Mouse (Mus musculus) lung, embryonic 15.5 days (tissue): ENCODE measurements around the gene Isoc2b. TPM values are rescaled to one million over a fixed set of nuclear protein-coding genes. Genes with fewer than 3 reads are reported as not detected.
"Not testable (repeated sequence)": the region's sequence is repeated elsewhere in the genome, so short reads cannot be mapped to it uniquely, and the experiment has no call there.

Source experiments
- ATAC-seq: fragments of 200-750 bp; cut with Nextera tagmentation; 2 replicates; pipeline ENCODE4 v1.8.0; 2017; ENCODE audit warnings: moderate number of reproducible peaks, borderline replicate concordance; ENCODE audit not compliant: low FRiP score, low TSS enrichment; ENCODE audit errors: extremely low read depth
- H3K27ac ChIP-seq: fragments of 300-500 bp; sonication (generic); 2 replicates; pipeline ENCODE4 v1.5.1; 2015; ENCODE audit warnings: moderate library complexity, mild to moderate bottlenecking, inconsistent platforms
- H3K27me3 ChIP-seq: fragments of 300-500 bp; sonication (generic); 2 replicates; pipeline ENCODE4 v1.6.1; 2015; ENCODE audit warnings: inconsistent platforms
- H3K36me3 ChIP-seq: fragments of 300-500 bp; sonication (generic); 2 replicates; pipeline ENCODE4 v1.6.1; 2015; ENCODE audit warnings: inconsistent platforms
- H3K4me1 ChIP-seq: fragments of 300-500 bp; sonication (generic); 2 replicates; pipeline ENCODE4 v1.6.1; 2015; ENCODE audit warnings: inconsistent platforms
- H3K4me2 ChIP-seq: fragments of 300-500 bp; sonication (generic); 2 replicates; pipeline ENCODE4 v1.6.1; 2015; ENCODE audit warnings: inconsistent platforms, mild to moderate bottlenecking, moderate library complexity
- H3K4me3 ChIP-seq: fragments of 300-500 bp; sonication (generic); 2 replicates; pipeline ENCODE4 v1.5.1; 2015; ENCODE audit warnings: mild to moderate bottlenecking, inconsistent platforms
- H3K9ac ChIP-seq: fragments of 300-500 bp; sonication (generic); 2 replicates; pipeline ENCODE4 v1.6.1; 2015; ENCODE audit warnings: inconsistent platforms
- H3K9me3 ChIP-seq: fragments of 300-500 bp; sonication (generic); 2 replicates; pipeline ENCODE4 v1.6.1; 2016; ENCODE audit warnings: inconsistent platforms
- WGBS: fragments of 180-500 bp; shearing (Covaris S2); methylation state at CpG from one replicate; pipeline ENCODE4 v1.1.7; 2015; 5-methylcytosine and 5-hydroxymethylcytosine counted together
- polyA plus RNA-seq: library from polyadenylated mRNA; unstranded; fragments of >200 nt; fragmentation: Nextera tagmentation; extraction: Ambion mirVana; gene quantifications from 2 replicates; pipeline ENCODE4 v1.2.1, GENCODE M21; 2015

Isoc2b gene
- polyA plus RNA-seq, 1 experiment from 2014 or later, result 12.3 TPM

- Histone ChIP-seq H3K4me2 (peak overlapping the region; percentile 48), H3K4me1 (0 out of 2 replicates have a peak, but pooled peaks cover 4% of the 10 kb centered on the region), H3K27me3 (peaks cover 6% of the 10 kb centered on the region; the same call in 1 of the 2 replicates), H3K9me3 (peaks cover 3% of the 10 kb centered on the region; the same call in 1 of the 2 replicates), H3K36me3 (no peaks in the 10 kb centered on the region), H3K9ac (no peak overlapping the region), H3K27ac (no peak overlapping the region), H3K4me3 (0 out of 2 replicates have a peak overlapping the region, but pooled peaks have one; percentile 10)
- 37% methylated on average over 11 of the region's 11 CpGs for WGBS
- no peak for ATAC-seq
These were observed 30.4 kb upstream of the Isoc2b start for GRCm38 (mm10) chr7:4900523-4900851.

DNA sequence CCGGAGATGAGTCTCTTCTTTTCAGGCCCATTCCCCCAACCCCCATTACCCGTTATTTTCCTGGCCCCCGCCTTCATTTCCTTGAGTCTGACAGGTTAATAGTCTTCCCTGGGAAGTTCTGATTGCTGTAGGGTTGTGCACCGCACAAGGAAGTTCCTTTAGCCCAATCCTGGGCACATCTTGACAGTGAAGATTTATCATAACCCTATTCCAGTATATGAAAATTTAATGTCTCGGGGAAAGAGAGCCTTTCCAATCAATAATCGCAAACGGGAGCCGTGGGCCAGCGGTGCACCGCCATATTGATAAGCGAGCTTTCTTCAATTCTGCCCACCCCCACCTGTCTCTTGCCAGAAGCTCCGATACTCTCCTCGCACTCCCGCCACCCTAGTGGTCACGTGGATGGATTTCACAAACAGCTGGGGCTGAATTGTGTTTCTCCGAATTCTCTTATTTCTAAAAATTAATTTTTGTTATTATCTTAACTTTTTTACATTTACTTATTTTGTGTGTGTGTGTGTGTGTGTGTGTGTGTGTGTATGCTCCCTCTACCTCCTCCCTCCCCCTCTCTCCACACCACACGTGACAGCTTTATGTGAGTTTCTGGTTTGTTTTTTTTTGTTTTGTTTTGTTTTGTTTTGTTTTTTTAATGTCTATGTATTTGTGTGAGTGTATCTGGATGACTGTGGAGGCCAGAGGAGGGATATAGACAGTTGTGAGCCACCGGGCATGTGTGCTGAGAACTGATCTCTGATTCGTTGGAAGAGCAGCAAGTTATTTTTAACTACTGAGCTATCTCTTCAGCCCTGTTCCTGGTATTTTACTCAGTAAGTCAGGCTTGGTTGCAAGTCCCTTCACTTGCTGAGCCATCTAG lies 29.8 kb upstream of the Isoc2b start:
- no peak overlapping the region for H3K27ac ChIP-seq
- ATAC-seq, result no peak
- 0 out of 2 replicates have a peak, but pooled peaks cover 4% of the 10 kb centered on the region for H3K4me1 ChIP-seq
- no peak overlapping the region for H3K9ac ChIP-seq
- peaks cover 6% of the 10 kb centered on the region; the same call in 1 of the 2 replicates for H3K27me3 ChIP-seq
- peak overlapping the region; percentile 48 for H3K4me2 ChIP-seq
- peaks cover 3% of the 10 kb centered on the region; the same call in 1 of the 2 replicates for H3K9me3 ChIP-seq
- WGBS, result 5% methylated on average over 19 of the region's 19 CpGs
- H3K36me3 ChIP-seq, result no peaks in the 10 kb centered on the region
- peak overlapping the region; percentile 10; the same call in 1 of the 2 replicates for H3K4me3 ChIP-seq

DNA sequence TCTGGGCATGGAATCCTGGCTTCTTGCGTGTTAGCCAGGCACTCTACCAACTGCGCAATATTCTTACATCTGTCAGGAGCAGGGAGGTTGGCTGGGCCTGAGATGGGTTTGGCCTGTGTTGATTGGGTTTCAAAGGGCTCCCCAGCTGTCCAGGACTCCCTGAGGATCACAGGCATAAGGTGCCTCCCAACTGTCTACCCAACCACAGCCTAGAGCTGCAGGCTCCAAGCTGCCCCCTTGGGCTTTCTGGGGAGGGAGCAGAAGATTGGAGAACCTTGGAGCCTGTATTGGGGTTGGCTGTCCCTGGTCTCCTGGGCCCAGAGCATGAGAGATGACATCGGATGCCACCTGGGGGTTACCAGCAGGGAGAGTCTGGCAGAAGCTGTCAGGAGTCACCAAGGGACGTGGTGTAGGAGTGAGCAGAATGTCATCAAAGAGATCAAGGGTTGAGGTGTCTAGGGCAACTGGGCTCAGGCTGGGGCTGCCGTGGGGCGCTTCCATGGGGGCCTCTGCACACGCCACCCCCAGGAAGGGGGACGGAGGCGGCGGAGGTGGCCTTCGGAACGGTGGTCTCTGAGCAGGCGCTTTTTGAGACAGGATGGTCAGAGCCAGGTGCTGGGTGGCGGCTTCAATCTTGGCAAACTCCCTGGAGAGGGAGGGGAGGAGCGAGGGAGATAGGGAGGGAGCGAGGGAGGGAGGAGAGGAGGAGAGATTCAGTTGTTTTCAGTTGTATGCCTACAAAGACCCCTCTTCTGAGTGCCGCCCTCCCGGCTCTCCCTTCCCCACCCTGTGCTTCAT lies 29.0 kb upstream of the Isoc2b start:
- no peak overlapping the region for H3K9ac ChIP-seq
- 0 out of 2 replicates have a peak, but pooled peaks have one; percentile 32 for ATAC-seq
- peaks cover 6% of the 10 kb centered on the region; the same call in 1 of the 2 replicates for H3K27me3 ChIP-seq
- H3K36me3 ChIP-seq, result no peaks in the 10 kb centered on the region
- H3K4me2 ChIP-seq, result peak overlapping the region; percentile 48
- no peak overlapping the region for H3K27ac ChIP-seq
- H3K4me1 ChIP-seq, result 0 out of 2 replicates have a peak, but pooled peaks cover 4% of the 10 kb centered on the region
- WGBS, result 17% methylated on average over 16 of the region's 18 CpGs
- peaks cover 3% of the 10 kb centered on the region; the same call in 1 of the 2 replicates for H3K9me3 ChIP-seq
- peak overlapping the region; percentile 10; the same call in 1 of the 2 replicates for H3K4me3 ChIP-seq

GRCm38 (mm10) chr7:4895186-4895585 lies 25.1 kb upstream of the Isoc2b start:
- WGBS, result 33% methylated on average over 11 of the region's 11 CpGs

GRCm38 (mm10) chr7:4886680-4887079 lies 16.6 kb upstream of the Isoc2b start:
- H3K4me3 ChIP-seq, result no peak overlapping the region
- ATAC-seq, result no peak

More at GRCm38 (mm10) chr7:4895186-4895585, 25.1 kb upstream of the Isoc2b start:
- H3K4me2 ChIP-seq, result no peak overlapping the region
- H3K9ac ChIP-seq, result no peak overlapping the region
- H3K27me3 ChIP-seq, result peaks cover 6% of the 10 kb centered on the region; the same call in 1 of the 2 replicates
- no peaks in the 10 kb centered on the region for H3K9me3 ChIP-seq
- no peak overlapping the region for H3K4me3 ChIP-seq
- H3K36me3 ChIP-seq, result no peaks in the 10 kb centered on the region
- 0 out of 2 replicates have a peak, but pooled peaks cover 4% of the 10 kb centered on the region for H3K4me1 ChIP-seq
- no peak for ATAC-seq
- H3K27ac ChIP-seq, result no peak overlapping the region

DNA sequence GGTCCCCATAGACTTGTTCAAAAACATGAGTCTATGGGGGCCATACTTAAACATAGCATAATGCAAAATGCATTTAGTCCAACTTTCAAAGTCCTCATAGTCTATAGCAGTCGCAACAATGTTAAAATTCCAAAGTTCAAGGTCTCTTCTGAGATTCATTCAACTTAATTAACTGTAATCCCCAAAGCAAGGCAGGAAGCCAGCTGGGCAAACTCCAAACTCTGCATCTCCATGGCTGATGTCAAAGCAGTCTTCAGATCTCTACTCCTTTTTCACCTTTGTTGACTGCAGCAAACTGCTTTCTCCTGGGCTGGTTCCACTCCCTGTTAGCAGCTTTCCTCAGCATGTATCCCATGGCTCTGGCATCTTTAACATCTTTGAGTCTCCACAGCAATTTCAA lies 9.0 kb upstream of the Isoc2b start:
- H3K9ac ChIP-seq, H3K4me3 ChIP-seq, ATAC-seq, H3K4me2 ChIP-seq, H3K27me3 ChIP-seq, H3K36me3 ChIP-seq, H3K9me3 ChIP-seq, H3K27ac ChIP-seq: not testable (repeated sequence)
- peaks cover 14% of the 10 kb centered on the region for H3K4me1 ChIP-seq
- WGBS, result 71% methylated on average over 1 of the region's 1 CpGs

More at GRCm38 (mm10) chr7:4886680-4887079, 16.6 kb upstream of the Isoc2b start:
- no peak overlapping the region for H3K27ac ChIP-seq
- no peaks in the 10 kb centered on the region for H3K36me3 ChIP-seq
- no peaks in the 10 kb centered on the region for H3K9me3 ChIP-seq
- H3K27me3 ChIP-seq, result no peaks in the 10 kb centered on the region
- no peak overlapping the region for H3K9ac ChIP-seq
- 40% methylated on average over 4 of the region's 4 CpGs for WGBS
- no peaks in the 10 kb centered on the region for H3K4me1 ChIP-seq
- no peak overlapping the region for H3K4me2 ChIP-seq

DNA sequence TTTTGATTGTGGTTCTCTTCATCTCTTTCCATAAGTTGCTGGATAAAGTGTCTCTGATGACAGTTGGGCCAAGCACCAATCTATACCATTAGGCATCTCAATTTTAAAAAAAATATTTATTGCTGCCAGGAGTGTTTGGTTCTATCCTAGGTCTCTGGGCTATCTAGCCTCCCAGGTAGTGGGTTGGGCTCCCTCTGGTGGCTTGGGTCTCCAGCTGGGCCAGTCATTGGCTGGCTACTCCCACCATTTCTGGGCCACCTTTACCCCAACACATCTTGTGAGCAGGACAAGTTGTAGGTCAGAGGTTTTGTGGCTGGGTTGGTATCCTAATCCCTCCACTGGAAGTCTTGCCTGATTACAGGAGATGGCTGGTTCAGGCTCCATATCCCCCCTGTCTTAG lies 8.1 kb upstream of the Isoc2b start:
- Histone ChIP-seq H3K4me1 (peaks cover 14% of the 10 kb centered on the region), H3K36me3 (no peaks in the 10 kb centered on the region), H3K9ac (no peak overlapping the region), H3K9me3 (no peaks in the 10 kb centered on the region), H3K27ac (no peak overlapping the region), H3K4me2 (peak overlapping the region; percentile 81), H3K27me3 (no peaks in the 10 kb centered on the region), H3K4me3 (peak overlapping the region; percentile 52; the same call in 1 of the 2 replicates)
- no peak for ATAC-seq

DNA sequence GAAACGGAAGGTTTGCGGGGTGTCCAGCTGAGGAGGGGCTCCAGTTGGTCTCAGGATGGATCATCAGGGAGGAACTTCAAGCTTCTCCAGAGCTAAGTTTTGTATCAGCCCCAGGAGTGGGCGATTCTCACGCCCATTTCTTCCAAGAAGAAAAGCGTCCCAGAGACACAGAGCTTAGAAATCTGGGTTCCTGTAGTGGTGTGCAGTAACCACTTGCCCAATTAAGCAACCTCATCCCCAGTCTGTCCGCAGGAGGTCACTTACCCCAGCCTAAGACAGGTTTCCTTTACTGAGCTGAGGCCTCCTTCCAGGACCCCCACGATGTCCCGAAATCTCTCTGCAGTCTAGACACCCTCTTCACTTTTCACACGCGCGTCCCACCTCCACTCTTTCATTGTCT lies 7.2 kb upstream of the Isoc2b start:
- H3K36me3 ChIP-seq, result no peaks in the 10 kb centered on the region
- peaks cover 14% of the 10 kb centered on the region for H3K4me1 ChIP-seq
- peak overlapping the region; percentile 52 for H3K4me3 ChIP-seq
- H3K9me3 ChIP-seq, result no peaks in the 10 kb centered on the region
- 7% methylated on average over 11 of the region's 11 CpGs for WGBS
- H3K9ac ChIP-seq, result peak overlapping the region; percentile 48
- ATAC-seq, result no peak; the same call in 1 of the 2 replicates
- H3K27me3 ChIP-seq, result no peaks in the 10 kb centered on the region
- peak overlapping the region; percentile 81 for H3K4me2 ChIP-seq
- H3K27ac ChIP-seq, result no peak overlapping the region

- peaks cover 14% of the 10 kb centered on the region for H3K4me1 ChIP-seq
- H3K27me3 ChIP-seq, result no peaks in the 10 kb centered on the region
- no peaks in the 10 kb centered on the region for H3K36me3 ChIP-seq
- peak; percentile 99 for ATAC-seq
- H3K9me3 ChIP-seq, result no peaks in the 10 kb centered on the region
- WGBS, result 1% methylated on average over 22 of the region's 22 CpGs
- H3K27ac ChIP-seq, result no peak within 1 kb of the TSS
- H3K4me3 ChIP-seq, result peak within 1 kb of the TSS; percentile 52
- peak within 1 kb of the TSS; percentile 48 for H3K9ac ChIP-seq
- H3K4me2 ChIP-seq, result peak within 1 kb of the TSS; percentile 81
These were observed 6.7 kb upstream of the Isoc2b start, which contains the start of gene Isoc2a for GRCm38 (mm10) chr7:4876753-4877221. TSS of gene Isoc2a (plus strand) at chr7:4877153.

GRCm38 (mm10) chr7:4866631-4867180 lies 3.4 kb downstream of the Isoc2b start:
- Histone ChIP-seq H3K9me3 (no peaks in the 10 kb centered on the region), H3K4me2 (peak overlapping the region; percentile 66), H3K9ac (peak overlapping the region; percentile 45), H3K27ac (peak overlapping the region; percentile 49; the same call in 1 of the 2 replicates), H3K36me3 (no peaks in the 10 kb centered on the region), H3K4me3 (peak overlapping the region; percentile 62), H3K27me3 (no peaks in the 10 kb centered on the region), H3K4me1 (peaks cover 18% of the 10 kb centered on the region)
- 28% methylated on average over 10 of the region's 10 CpGs for WGBS
- no peak for ATAC-seq
